Mouse (Mus musculus) v-Abl transformed pro-B cells (cell line): ENCODE measurements at regions not wholly inside any gene's neighbourhood (a gene's known extent, or its start where the extent isn't known, plus 50 kb on each side); places are given as distances from the start of the nearest gene placed in this dataset.

ENCODE experiments used
- in situ Hi-C, 2 experiments: fragments of 400-800 bp; cut with MboI; formaldehyde crosslinking; loops; one replicate each; pipeline ENCODE4 v1.15.1; 2025; ENCODE audit not compliant: unreplicated experiment in 2 of 2

DNA sequence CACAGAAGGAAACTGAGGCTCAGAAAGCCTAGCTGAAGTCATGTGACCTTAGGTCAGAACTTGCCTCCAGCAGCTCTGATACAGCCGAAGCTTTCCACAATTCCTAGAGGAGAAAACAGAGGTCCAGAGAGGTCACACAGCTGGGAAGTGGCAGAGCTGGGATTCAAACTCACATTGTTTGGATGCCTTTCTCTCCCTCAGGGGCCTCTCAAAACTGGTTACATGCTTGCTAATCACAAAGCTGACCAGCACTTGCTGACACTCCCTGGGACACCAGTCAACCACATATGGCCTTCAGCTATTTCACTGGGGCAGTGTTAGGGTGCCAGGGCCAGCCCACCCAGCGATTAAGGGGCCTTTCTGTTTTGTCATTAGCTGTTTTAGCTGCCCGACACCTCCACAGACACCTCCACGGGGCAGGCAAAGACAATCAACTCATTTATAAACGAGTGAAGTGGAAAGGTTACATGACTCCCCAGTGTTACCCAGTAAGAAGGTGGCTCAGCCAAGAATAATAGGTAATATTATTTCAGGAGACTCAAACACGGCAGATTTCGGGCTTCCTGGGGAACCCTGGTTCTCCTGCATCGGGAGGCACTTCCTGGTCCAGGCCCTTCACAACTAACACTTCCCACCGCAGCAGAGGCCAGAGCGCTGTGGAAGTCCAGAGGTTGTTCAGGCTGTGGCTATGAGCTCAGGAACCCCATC is 71.4 kb downstream of the 2410131K14Rik start:
- in situ Hi-C loops: no loop called here

DNA sequence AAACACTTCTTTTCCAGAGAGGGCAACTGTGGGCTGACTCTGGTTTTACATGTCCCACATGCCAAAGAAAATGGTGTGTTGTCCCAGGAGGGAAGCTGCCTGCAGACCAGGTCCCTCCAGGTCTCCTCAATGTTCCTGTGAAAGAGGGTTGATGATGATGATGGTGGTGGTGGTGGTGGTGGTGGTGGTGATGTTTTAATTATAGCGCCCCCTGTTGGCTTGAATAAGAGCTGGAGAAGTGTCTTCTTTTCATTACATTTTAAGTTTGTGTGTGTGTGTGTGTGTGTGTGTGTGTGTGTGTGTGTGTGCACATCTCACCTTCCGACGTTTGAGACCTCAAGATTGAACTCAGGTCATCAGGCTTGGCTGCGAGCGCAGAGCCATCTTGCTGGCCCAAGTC is 73.0 kb downstream of the 2410131K14Rik start:
- in situ Hi-C loops: no loop called here

DNA sequence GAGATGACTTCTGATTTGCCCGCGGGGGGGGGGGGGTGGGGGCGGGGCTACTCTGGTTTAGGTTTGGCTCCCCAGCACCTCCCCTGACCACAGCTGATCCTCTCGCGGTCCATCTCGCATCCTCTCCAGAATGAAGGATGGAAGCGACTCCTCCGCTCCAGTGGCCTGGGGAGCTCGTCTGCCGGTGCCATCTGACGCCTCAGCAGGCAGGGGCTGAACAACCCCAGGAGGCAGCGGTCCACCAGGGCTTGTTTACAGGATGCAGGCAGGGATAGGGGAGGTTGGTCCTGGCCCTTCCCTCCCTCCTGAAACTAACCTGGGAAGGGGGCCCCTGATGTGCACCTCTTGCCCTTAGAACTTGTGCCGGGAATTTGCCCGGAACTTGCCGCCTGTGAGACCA is 73.9 kb downstream of the 2410131K14Rik start:
- in situ Hi-C loops: no loop called here

DNA sequence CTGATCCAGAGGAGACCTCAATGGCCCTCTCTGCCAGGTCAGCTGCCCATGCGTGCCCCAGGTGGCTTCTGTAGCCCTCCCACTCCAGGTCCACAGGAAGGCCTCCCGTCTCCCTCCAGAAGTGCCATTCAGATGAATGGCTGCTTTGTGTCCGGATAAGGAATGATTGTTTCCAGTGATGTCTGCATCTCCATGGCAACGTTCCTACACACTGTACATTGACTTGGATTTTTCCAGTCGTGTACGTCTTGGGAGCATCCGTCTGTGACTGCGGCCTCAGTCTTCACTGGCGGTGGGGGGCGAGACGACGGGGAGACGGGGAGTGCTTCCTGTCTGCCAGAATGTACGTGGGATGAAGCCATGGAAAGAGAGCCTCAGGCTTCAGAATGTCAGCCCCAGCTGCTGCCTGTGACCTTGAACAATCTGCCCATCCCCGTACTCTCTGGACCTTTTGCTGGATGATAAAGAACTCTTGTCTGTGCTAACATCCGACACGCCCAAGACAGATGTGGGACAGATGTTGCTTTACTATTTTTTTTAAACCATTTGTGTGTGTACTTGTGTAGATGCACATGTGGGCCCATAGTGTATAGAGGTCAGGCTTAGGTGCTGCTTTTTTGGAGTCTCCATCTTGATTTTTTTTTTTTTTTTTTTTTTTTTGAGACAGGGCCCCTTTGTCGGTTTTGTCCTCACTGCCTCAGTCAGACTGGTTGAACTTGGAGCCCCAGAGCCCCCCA is 76.9 kb downstream of the 2410131K14Rik start:
- in situ Hi-C loops: loop anchor here in 1 of 2 experiments (10.0 kb wide), 1 partner anchor 53 kb away; no protein-coding TSS in a partner anchor

DNA sequence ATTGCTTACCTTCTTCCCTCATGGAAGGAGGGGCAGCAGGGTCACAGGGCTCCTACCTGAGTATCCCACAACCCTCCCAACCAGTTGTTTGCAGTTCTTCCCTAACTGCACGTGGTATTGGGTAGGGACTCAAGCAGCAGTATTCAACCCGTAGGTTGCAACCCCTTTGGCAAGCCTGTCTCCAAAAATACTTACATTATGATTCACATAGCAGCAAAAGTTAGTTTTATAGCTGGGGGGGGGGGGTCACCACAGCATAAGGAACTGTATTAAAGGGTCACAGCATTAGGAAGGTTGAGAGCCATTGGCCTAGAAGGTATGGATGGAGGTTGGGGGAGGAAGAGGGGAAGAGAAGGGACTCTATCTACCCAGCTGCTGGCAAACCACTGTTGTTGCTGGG is 78.1 kb downstream of the 2410131K14Rik start:
- in situ Hi-C loops: loop anchor here in 1 of 2 experiments (10.0 kb wide), 1 partner anchor 52 kb away; no protein-coding TSS in a partner anchor

DNA sequence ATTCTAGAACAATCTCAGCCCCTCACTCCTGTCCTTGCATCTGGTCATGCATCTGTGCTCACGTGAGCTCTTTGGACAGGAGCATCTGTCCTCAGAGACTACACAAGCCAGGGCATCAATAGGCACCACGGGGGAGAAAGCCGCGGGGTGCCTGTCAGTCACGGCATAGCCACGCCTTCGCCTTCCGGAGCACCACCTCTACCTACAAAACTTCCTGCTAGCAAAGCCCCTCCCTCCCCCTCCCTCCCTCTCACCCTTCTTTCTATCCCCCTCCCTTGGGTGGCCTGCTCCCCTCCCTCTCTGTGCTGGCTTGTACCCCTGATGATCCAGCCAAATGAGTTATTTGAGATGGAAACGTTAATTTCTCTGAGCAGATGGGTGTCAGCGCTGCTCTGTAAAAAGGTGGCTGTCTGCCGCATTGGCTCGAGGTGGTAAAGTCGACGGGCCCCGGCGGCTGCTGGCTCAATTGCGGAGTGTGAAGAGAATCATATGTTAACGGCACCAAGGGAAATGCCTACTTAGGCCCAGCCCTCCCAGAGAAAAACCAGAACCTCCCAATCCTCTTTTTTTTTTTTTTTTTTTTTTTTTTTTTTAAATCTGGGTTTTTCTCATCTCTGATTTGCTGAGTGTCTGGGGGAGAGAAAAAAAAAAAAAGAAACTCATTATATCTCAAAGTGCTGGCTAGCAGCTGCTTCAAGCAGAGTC is 82.0 kb downstream of the 2410131K14Rik start:
- in situ Hi-C loops: loop anchor here (5.0 to 10.0 kb wide), 3 partner anchors 35 to 55 kb away; no protein-coding TSS in a partner anchor

DNA sequence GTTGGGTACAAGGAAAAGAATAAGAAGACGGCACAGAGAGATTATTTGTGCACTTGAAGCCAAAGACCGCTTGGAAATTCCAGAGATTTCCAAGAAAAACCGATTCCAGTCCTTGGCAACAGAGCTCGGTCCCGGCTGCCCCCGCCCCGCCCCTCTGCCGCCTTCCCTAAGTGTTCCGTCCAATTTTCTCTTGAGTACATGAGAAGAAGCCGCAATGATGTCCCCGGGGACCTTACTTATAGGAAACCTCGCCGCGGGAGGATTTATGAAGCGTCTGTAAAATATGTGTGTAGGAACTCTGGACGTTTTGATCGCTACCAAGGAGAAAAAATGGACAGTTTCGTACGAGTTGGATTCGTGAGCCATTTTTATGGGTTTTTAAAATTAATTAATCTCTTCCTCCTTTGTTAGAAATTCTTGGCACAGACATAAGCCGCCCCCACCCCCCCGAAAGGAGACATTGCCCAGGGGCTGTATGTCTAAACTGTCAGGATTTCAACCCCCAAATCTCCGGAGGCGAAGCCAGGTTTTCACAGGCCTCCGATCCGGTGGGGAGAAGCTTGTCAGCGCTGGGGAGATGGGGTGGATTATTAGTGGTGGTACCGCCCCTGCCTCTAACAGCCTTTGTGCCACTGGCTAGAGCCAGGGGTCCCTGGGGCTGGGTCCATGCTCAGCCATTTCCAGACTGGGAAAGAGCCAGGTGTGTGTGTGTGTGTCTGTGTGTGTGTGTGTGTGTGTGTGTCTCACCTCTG is 83.1 kb downstream of the 2410131K14Rik start:
- in situ Hi-C loops: loop anchor here (5.0 to 10.0 kb wide), 3 partner anchors 34 to 56 kb away; no protein-coding TSS in a partner anchor

DNA sequence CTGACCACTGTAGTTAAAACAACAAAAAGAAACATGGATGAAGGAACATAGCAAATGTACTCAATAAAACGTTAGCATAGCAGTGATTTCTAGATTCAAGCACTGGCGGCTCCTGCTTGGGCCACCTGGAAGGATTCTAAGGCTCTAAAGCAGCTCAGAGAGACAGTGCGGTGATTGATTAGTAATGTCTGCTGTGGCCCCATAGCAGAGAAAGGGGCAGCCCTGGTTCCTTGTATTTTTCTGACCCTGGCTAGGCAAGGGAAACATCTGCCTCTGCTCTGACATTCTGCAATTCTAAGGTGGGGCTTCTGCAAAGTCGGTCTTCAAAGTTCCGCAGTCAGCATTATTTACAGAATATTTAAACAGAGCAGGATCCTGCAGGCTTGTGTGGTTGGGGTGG is 84.1 kb downstream of the 2410131K14Rik start:
- in situ Hi-C loops: loop anchor here (5.0 to 10.0 kb wide), 3 partner anchors 33 to 57 kb away; no protein-coding TSS in a partner anchor

DNA sequence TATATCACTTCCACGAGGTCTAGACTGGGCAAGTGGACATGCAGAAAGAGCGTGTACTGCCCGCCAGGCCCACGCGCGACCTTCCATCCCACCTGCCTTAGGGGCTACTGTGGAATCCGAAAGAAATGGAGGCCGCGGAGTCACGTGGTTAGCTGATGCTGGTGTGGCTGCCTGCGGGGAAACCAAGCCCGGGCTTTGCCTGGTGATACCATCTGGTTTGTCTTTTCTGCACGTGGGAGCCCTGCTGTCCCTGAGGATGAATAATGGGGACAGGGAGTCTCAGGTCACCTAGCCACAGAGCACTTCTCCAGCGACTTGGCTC is 86.2 kb downstream of the 2410131K14Rik start:
- in situ Hi-C loops: no loop called here

DNA sequence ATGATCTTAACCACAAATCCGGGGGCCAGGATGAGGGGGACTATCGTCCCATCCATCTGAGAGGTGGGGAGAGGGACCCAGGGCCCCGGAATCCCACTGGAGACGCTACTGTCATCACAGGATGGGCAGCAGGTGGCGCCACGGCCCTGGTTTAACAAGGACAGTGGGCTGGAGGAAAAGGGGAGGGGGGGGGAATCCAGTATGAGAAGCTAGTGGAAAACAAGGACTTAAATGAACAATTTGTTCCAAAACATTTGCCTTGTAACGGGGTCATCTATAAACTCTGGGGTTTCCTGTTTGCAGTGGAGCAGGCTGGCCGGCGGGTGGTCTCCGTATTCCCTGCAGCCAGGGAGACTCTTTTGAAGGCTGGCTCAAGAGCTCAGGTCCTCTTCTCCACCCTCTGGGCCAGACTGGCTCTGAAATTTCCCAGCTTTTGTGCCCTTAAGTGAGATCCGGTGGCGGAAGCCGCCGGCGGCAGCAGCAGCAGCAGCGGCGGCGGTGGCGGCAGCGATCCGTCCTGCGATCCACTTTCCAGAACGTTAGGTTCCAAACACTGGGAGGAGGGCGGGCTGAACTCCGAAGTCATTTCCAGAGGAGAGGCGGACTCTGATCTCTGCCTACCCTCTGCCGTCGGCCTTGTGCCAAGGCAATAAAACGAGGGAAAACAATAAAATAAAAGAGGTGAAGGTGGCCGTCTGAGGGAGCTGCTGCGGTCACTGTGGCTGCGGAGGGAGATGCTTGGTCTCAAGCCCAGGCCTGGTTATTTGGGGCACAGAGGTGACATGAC is 86.8 kb downstream of the 2410131K14Rik start:
- in situ Hi-C loops: no loop called here

DNA sequence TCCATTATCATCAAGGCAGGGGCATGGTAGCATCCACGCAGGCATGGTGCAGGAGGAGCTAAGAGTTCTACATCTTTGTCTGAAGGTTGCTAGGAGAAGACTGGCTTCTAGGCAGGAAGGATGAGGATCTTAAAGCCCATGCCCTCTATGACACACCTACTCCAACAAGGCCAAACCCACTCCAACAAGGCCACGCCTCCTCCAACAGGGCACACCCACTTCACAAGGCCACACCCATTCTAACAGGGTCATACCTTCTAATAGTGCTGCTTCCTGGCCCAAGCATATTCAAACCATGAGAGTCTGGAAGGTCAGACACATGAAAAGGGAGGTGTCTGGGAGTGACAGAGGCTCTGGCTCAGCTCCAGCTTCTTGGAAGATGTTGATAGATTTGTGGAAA is 89.0 kb downstream of the 2410131K14Rik start:
- in situ Hi-C loops: no loop called here

DNA sequence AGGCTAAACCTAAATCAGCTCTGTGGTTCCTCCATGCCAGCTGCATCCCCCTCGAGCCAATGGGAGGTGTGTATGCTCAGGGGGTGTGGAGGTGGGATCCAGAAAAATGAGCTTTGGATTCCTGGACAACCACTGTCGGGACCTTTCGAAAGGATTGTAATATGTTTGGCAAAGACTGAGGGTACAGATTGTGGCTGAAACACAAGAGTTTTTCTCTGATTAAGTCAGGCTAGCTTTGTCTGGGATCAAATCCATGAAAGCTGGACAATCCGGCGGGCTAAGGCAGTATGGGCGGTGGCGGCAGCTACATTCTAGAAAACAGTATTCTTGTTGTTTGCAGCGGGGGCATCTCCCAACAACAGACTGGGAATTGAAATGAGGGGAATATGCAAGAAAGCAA is 93.2 kb downstream of the 2410131K14Rik start:
- in situ Hi-C loops: no loop called here

DNA sequence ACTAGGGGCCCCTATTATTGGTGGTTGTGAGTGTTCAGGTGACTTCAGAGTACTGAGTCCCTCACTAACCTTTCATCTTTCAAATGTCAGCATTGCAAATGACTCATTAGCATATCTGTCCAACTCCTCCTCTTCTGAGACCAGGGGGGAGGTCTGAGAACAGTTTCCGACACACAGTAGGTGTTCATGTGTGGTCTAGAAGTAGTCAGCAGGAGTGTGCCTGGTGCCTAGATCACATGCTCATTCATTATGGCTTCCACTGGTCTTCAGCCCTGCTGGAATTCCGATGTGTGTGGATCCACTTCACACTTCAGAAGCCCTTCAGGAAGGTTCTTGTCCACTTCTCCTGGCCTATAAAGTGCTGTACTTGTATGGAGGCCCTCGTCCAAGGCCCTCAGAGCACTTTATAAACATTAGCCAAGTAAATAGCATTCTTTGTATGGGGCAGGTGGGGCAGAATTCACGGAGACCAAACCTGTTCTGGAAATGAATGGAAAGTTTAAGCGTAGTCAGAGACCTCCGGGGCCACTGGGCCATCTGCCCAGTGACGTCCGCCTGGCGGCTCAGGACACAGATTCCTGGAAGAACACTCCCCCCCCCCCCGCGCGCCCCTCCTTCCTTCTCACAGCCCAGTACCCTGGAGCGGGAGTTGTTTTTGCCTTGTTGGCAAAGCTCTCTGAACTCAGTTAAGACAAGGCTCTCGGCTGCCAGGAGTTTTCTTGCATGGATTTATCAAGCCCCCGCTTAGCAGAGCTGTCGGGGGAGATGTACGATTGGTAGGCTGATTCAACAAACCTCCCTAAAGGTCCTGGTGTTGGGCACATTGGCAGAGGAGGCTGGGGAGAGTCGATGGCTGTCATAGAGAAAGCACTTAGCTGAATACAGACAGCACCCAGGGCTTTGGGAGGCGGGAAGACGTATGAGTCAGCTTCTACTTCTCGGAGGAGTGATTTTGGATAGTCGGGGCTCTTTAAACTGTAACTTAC is 94.9 kb downstream of the 2410131K14Rik start:
- in situ Hi-C loops: no loop called here

DNA sequence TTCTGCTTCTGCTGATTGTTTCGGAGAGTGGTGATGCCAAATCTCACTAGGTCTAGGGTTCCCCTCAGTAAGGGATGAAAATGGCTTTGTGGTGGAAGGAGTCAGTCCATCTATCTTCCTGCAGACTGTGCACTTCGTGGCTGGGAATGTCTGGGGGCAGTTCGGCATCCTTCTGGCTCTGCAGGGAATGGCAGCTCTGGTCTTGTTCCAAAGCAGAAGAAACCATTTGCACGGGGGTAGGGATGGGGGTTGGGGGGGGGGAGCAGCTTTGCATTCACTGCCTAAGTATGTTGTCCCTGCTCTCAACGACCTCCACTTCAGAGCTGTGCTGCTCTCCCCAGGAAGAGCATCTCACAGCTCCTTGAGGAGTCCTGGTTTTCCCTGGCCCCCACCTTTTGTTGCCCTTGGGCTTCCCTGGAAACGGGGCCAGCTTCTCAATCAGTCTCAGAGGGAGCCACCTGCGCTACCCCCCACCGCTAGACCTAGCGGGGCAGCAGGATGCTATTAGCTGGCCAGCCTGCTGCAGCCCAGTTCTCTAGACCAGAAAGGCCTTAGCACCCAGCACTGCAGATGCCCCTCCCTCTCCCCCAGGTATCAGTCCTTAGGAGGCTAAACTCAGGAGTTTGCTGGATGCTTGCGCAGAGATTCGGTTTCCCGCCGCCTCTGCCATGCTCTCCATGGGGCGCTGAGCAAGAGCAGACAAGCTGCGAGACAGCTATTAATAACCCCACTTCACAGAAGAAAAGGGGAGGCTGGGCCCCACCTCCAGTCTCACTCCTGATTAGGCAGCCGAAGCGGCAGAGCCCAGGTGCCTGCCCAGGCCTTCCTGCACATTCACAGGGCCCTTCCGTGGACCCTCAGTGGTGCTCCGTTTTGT is 98.7 kb downstream of the 2410131K14Rik start:
- in situ Hi-C loops: no loop called here

DNA sequence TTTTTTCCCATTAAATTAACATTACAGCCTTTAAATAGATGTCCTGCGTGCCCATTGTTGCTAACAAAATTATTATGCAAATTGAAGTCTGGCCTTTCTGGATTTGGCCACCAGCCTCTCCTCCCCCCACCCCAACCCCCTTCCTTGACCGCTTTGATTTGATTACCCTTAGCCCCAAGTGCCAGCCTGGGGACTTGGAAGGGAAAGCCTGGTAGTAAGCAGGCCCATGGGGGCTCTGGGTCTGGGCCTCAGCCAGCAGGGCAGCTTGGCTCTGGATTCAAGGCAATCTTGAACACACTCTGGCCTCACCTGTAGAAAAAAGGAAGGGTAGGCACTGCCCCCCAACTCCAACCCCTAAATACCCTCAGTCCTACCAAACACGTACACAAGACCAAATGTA is 100.2 kb downstream of the 2410131K14Rik start:
- in situ Hi-C loops: no loop called here

DNA sequence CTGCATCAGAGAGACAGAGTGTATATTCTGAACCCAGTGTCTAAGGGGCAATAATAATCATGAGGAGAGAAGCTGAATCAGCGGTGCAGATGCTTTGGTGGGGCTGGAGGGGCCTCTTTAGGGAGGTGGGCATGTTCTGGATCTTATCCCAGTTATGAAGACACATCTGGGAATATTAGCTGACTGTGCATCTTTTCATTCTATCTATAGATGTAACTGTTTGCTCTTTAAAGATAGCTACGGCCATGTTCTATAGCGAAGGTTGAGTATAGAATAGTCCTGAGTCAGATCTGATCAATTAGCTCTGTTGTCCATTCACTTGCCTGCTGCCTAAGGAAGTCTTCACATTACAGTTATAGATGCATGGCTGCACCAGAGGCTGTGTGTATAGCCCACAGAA is 104.0 kb downstream of the 2410131K14Rik start:
- in situ Hi-C loops: no loop called here

DNA sequence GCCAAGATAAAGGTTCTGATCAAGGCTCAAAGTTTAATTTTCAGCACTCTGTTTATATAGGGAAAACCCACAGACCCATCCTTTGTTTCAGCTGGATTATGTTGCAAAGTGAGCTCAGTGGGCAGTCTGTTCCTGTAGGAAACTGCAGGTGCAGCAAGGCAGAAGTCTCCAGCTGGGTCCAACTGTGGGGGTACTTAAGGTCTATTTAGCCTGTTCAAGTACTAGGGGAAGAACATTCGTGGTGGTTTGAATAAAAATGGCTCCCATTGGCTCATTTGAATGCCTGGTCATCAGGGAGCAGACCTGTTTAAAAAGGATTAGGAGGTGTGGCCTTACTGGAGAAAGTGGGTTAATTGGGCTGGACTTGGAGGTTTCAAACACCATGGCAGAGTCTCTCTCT is 106.3 kb downstream of the 2410131K14Rik start:
- in situ Hi-C loops: no loop called here

DNA sequence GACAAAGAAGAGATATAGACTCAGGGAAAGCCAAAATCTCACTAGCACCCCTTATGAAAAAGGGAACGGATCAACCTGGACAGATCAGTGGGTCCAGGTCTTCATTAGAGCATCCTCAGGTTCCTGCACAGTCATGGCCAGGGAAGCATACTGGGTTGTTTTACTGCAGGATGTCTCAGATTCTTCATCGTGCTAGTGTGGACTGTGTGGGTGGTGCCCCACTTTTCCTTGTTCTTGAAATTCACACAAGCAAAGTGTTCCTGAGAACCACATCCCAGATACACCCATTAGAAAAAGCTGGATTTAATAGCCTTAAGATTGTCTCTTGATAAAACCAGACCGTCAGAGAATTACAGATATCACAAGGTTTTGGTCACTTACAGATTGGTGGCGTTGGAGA is 107.1 kb downstream of the 2410131K14Rik start:
- in situ Hi-C loops: no loop called here
